Mouse (Mus musculus) G1E (cell line): ENCODE results near the gene Cotl1. TPM values are rescaled to one million over a fixed set of nuclear protein-coding genes. Genes with fewer than 3 reads are reported as not detected.
A peak's percentile ranks its signal among the peaks of the same experiment; 100 is the strongest.

Source experiments
- ATAC-seq: 2 replicates; pipeline ENCODE4 v1.8.0; 2016; ENCODE audit warnings: mild to moderate bottlenecking; ENCODE audit not compliant: insufficient number of reproducible peaks, poor library complexity, low FRiP score, severe bottlenecking; ENCODE audit errors: extremely low read depth
- DNase-seq: peaks from one replicate; pipeline ENCODE4 v3.0.0; 2012; ENCODE audit warnings: low spot score
- H3K27me3 ChIP-seq: 2 replicates; pipeline ENCODE4 v1.6.1; 2012; ENCODE audit warnings: mild to moderate bottlenecking, low read length, inconsistent platforms; ENCODE audit not compliant: insufficient read depth
- H3K36me3 ChIP-seq: replicated peaks from 2 replicates; pipeline ENCODE3; 2012; ENCODE audit warnings: mild to moderate bottlenecking, inconsistent platforms
- H3K4me1 ChIP-seq: 2 replicates; pipeline ENCODE4 v1.6.1; 2012; ENCODE audit warnings: low read depth, low read length, inconsistent platforms, mixed read lengths; ENCODE audit not compliant: insufficient read depth
- H3K4me3 ChIP-seq: 2 replicates; pipeline ENCODE4 v1.5.1; 2012; ENCODE audit warnings: low read depth, mild to moderate bottlenecking, inconsistent platforms, low read length, moderate library complexity, mixed read lengths
- H3K9me3 ChIP-seq: replicated peaks from 2 replicates; pipeline ENCODE4 v1.6.1; 2012; ENCODE audit warnings: inconsistent platforms
- CTCF ChIP-seq: IDR thresholded peaks from 2 replicates; pipeline ENCODE4 v1.5.1; 2012; ENCODE audit warnings: low read depth, low read length, inconsistent platforms, mixed read lengths
- GATA1 ChIP-seq: IDR thresholded peaks from 2 replicates; pipeline ENCODE4 v1.6.1; 2012; ENCODE audit warnings: borderline replicate concordance, low read length, inconsistent platforms, mixed read lengths
- GATA2 ChIP-seq: IDR thresholded peaks from 2 replicates; pipeline ENCODE4 v1.6.1; 2012; ENCODE audit warnings: low read depth, low read length, inconsistent platforms, borderline replicate concordance
- POLR2AphosphoS5 ChIP-seq: IDR thresholded peaks from 2 replicates; pipeline ENCODE4 v1.6.1; 2012; ENCODE audit warnings: low read depth, low read length, inconsistent platforms; ENCODE audit not compliant: insufficient replicate concordance
- TAL1 ChIP-seq: conservative IDR thresholded peaks from 2 replicates; pipeline ENCODE4 v1.6.1; 2012; ENCODE audit warnings: low read depth, low read length, inconsistent platforms, mixed read lengths
- polyA plus RNA-seq: library from polyadenylated mRNA; stranded (reverse); fragments of >175 nt; gene quantifications from 2 replicates; pipeline ENCODE4 v1.2.3, GENCODE M21; 2012
- total RNA-seq, 2 experiments: library from RNA; stranded (forward) in 1 of 2; stranded (reverse) in 1 of 2; fragments of 200-1000 nt in 1 of 2; fragments of >200 nt in 1 of 2; fragmentation: Nextera tagmentation in 1 of 2; gene quantifications; 2 replicates each; pipeline ENCODE4 v1.2.3; 2014 to 2017

Cotl1 gene
- total RNA-seq (2014; fragmentation: Nextera tagmentation) = 13.5 and 23.9 TPM in 2 replicates
- 60.6 and 63.4 TPM in 2 replicates for total RNA-seq (2017)
- polyA plus RNA-seq = 69.2 and 72.5 TPM in 2 replicates

GRCm38 (mm10) chr8:119840275-119840808 lies at the start of gene Cotl1:
Gene Cotl1 (minus strand): TSS chr8:119840544.
- Histone ChIP-seq H3K4me1 (peaks cover 22% of the 10 kb centered on the region), H3K36me3 (no peaks in the 10 kb centered on the region), H3K4me3 (peak within 1 kb of the TSS; percentile 78), H3K27me3 (peaks cover 36% of the 10 kb centered on the region), H3K9me3 (no peaks in the 10 kb centered on the region)
- DNase-seq (peak; percentile 96), ATAC-seq (peak; percentile 91)
- TF ChIP-seq GATA2 = no peak
- TF ChIP-seq POLR2AphosphoS5 = no peak
- no peak for TF ChIP-seq CTCF
- no peak for TF ChIP-seq TAL1
- TF ChIP-seq GATA1 = no peak

GRCm38 (mm10) chr8:119888012-119888411 lies 47.7 kb upstream of the Cotl1 start:
- ATAC-seq = no peak
- TF ChIP-seq CTCF (no peak), GATA1 (no peak), GATA2 (no peak), TAL1 (no peak), POLR2AphosphoS5 (no peak)
- H3K4me1 ChIP-seq = peaks cover 3% of the 10 kb centered on the region; the same call in 1 of the 2 replicates

GRCm38 (mm10) chr8:119887130-119887529 lies 46.8 kb upstream of the Cotl1 start:
- TF ChIP-seq GATA2 (no peak), CTCF (peak; percentile 91)
- no peak for DNase-seq
- no peaks in the 10 kb centered on the region for H3K36me3 ChIP-seq
- peaks cover 25% of the 10 kb centered on the region for H3K27me3 ChIP-seq
- H3K4me3 ChIP-seq = no peak overlapping the region
- no peak for ATAC-seq
- H3K4me1 ChIP-seq = peaks cover 3% of the 10 kb centered on the region; the same call in 1 of the 2 replicates
- H3K9me3 ChIP-seq = no peaks in the 10 kb centered on the region

More at GRCm38 (mm10) chr8:119888012-119888411, 47.7 kb upstream of the Cotl1 start:
- H3K27me3 ChIP-seq = peaks cover 25% of the 10 kb centered on the region
- H3K36me3 ChIP-seq = no peaks in the 10 kb centered on the region
- no peak overlapping the region for H3K4me3 ChIP-seq
- DNase-seq = no peak
- no peaks in the 10 kb centered on the region for H3K9me3 ChIP-seq

- Histone ChIP-seq H3K9me3 (no peaks in the 10 kb centered on the region), H3K36me3 (no peaks in the 10 kb centered on the region), H3K27me3 (peaks cover 31% of the 10 kb centered on the region), H3K4me3 (no peak overlapping the region), H3K4me1 (peaks cover 3% of the 10 kb centered on the region; the same call in 1 of the 2 replicates)
- DNase-seq = no peak
- no peak for ATAC-seq
- no peak for TF ChIP-seq CTCF
- TF ChIP-seq GATA1 = no peak
- no peak for TF ChIP-seq TAL1
- no peak for TF ChIP-seq GATA2
- no peak for TF ChIP-seq POLR2AphosphoS5
Observed at GRCm38 (mm10) chr8:119885612-119886011, 45.3 kb upstream of the Cotl1 start.

GRCm38 (mm10) chr8:119883281-119883680 lies 42.9 kb upstream of the Cotl1 start:
- ATAC-seq (no peak), DNase-seq (no peak)
- H3K27me3 ChIP-seq = peaks cover 46% of the 10 kb centered on the region
- H3K4me1 ChIP-seq = no peaks in the 10 kb centered on the region
- H3K36me3 ChIP-seq = no peaks in the 10 kb centered on the region
- TF ChIP-seq GATA1 = no peak
- TF ChIP-seq GATA2 = no peak
- TF ChIP-seq TAL1 = no peak
- TF ChIP-seq CTCF = no peak
- TF ChIP-seq POLR2AphosphoS5 = no peak
- H3K9me3 ChIP-seq = no peaks in the 10 kb centered on the region
- H3K4me3 ChIP-seq = no peak overlapping the region

- no peak for ATAC-seq
- peaks cover 45% of the 10 kb centered on the region for H3K27me3 ChIP-seq
Observed at GRCm38 (mm10) chr8:119881917-119882316, 41.6 kb upstream of the Cotl1 start.

GRCm38 (mm10) chr8:119881301-119881700 lies 41.0 kb upstream of the Cotl1 start:
- ATAC-seq = no peak
- peaks cover 44% of the 10 kb centered on the region for H3K27me3 ChIP-seq
- TF ChIP-seq CTCF = no peak
- no peak for TF ChIP-seq GATA2
- no peak for TF ChIP-seq GATA1
- TF ChIP-seq POLR2AphosphoS5 = no peak
- no peak for TF ChIP-seq TAL1

More at GRCm38 (mm10) chr8:119881917-119882316, 41.6 kb upstream of the Cotl1 start:
- Histone ChIP-seq H3K4me3 (no peak overlapping the region), H3K36me3 (no peaks in the 10 kb centered on the region), H3K4me1 (no peaks in the 10 kb centered on the region), H3K9me3 (no peaks in the 10 kb centered on the region)
- no peak for DNase-seq
- TF ChIP-seq TAL1 (no peak), GATA2 (no peak), GATA1 (no peak), POLR2AphosphoS5 (no peak), CTCF (no peak)

More at GRCm38 (mm10) chr8:119881301-119881700, 41.0 kb upstream of the Cotl1 start:
- Histone ChIP-seq H3K4me1 (no peaks in the 10 kb centered on the region), H3K36me3 (peaks cover 3% of the 10 kb centered on the region), H3K4me3 (no peak overlapping the region), H3K9me3 (no peaks in the 10 kb centered on the region)
- DNase-seq = no peak
